Comparison of ENCODE assay signal across 31 mouse cellular contexts in genomic region chr9:62315556-62315955, GRCm38 (mm10). TPM values are rescaled to one million over a fixed set of nuclear protein-coding genes. Genes with fewer than 3 reads are reported as not detected.
DNase-seq lines count a peak whose midpoint lies in the region; ATAC-seq and TF ChIP-seq lines count a peak whose summit lies in the region.
"Had no signal": no experiment of that assay in that cellular context is flagged by ENCODE, and none has a peak within 500 bp of the region (broad histone marks: within the 10 kb centered on the region; RNA-seq: fewer than 3 reads in every experiment).

No protein-coding gene starts in this region.

- DNase-seq in kidney, adult 9 months: peak; percentile 44
- DNase-seq in kidney, postnatal 25 days: no peak
- DNase-seq in lung, postnatal 25 days (ENCODE audit: low spot score): peak; percentile 31
- DNase-seq in lung, postnatal 10 days: no peak
- DNase-seq in layer of hippocampus, adult 2 months (ENCODE audit: low spot score in 2 of 2): peak; percentile 22 to 62
- DNase-seq in layer of hippocampus, postnatal 36 days: peak; percentile 38 to 50
- DNase-seq: adrenal gland, adult 2 months; cerebellum, adult 9-10 months; heart, adult 18-20 months; heart, postnatal 4 days; liver, embryonic 13.5 days; right cerebral cortex, postnatal 4 days; thymus, postnatal 14 days had no signal

- no peak overlapping the region for H3K9ac ChIP-seq in midbrain, embryonic 15.5 days
- H3K9ac ChIP-seq: embryonic facial prominence, embryonic 12.5 days; forebrain, embryonic 13.5 days; hindbrain, embryonic 15.5 days; intestine, embryonic 15.5 days; limb, embryonic 13.5 days; liver, embryonic 13.5 days; lung, embryonic 15.5 days; neural tube, embryonic 15.5 days had no signal

- no peaks in the 10 kb centered on the region for H3K36me3 ChIP-seq in midbrain, embryonic 15.5 days (replicated peaks)
- H3K36me3 ChIP-seq: embryonic facial prominence, embryonic 12.5 days; hindbrain, embryonic 15.5 days; intestine, embryonic 15.5 days; limb, embryonic 13.5 days; liver, embryonic 13.5 days; lung, embryonic 15.5 days; neural tube, embryonic 15.5 days had no signal

- TF ChIP-seq CTCF in layer of hippocampus, adult 2 months (conservative IDR thresholded peaks at IDR 0.05): no peak

- H3K27me3 ChIP-seq in midbrain, embryonic 15.5 days (replicated peaks): no peaks in the 10 kb centered on the region
- H3K27me3 ChIP-seq: embryonic facial prominence, embryonic 12.5 days; forebrain, embryonic 13.5 days; hindbrain, embryonic 15.5 days; intestine, embryonic 15.5 days; limb, embryonic 13.5 days; liver, embryonic 13.5 days; lung, embryonic 15.5 days; neural tube, embryonic 15.5 days had no signal

- no peaks in the 10 kb centered on the region for H3K9me3 ChIP-seq in midbrain, embryonic 15.5 days
- H3K9me3 ChIP-seq: embryonic facial prominence, embryonic 12.5 days; hindbrain, embryonic 15.5 days; intestine, embryonic 15.5 days; limb, embryonic 13.5 days; lung, embryonic 15.5 days; neural tube, embryonic 15.5 days had no signal

- no peak overlapping the region for H3K4me3 ChIP-seq in layer of hippocampus, adult 2 months
- no peak overlapping the region for H3K4me3 ChIP-seq in midbrain, embryonic 15.5 days
- H3K4me3 ChIP-seq: embryonic facial prominence, embryonic 12.5 days; erythroblast, embryonic 14.5 days; forebrain, embryonic 13.5 days; hindbrain, embryonic 15.5 days; intestine, embryonic 15.5 days; limb, embryonic 13.5 days; liver, embryonic 13.5 days; lung, embryonic 15.5 days; neural tube, embryonic 15.5 days had no signal

- no peaks in the 10 kb centered on the region for H3K4me1 ChIP-seq in midbrain, embryonic 15.5 days
- H3K4me1 ChIP-seq: embryonic facial prominence, embryonic 12.5 days; forebrain, embryonic 13.5 days; hindbrain, embryonic 15.5 days; intestine, embryonic 15.5 days; limb, embryonic 13.5 days; liver, embryonic 13.5 days; lung, embryonic 15.5 days; neural tube, embryonic 15.5 days had no signal

- H3K4me2 ChIP-seq in midbrain, embryonic 15.5 days: no peak overlapping the region
- H3K4me2 ChIP-seq: embryonic facial prominence, embryonic 12.5 days; forebrain, embryonic 13.5 days; hindbrain, embryonic 15.5 days; intestine, embryonic 15.5 days; limb, embryonic 13.5 days; liver, embryonic 13.5 days; lung, embryonic 15.5 days; neural tube, embryonic 15.5 days had no signal

- 92% methylated on average over 6 of the region's 6 CpGs for WGBS in midbrain, embryonic 15.5 days

- no peak for ATAC-seq in midbrain, embryonic 15.5 days (replicated peaks)
- ATAC-seq: forebrain, embryonic 13.5 days; intestine, embryonic 15.5 days; midbrain, embryonic 16.5 days had no signal

- peak overlapping the region; percentile 93 for H3K27ac ChIP-seq in layer of hippocampus, adult 2 months
- no peak overlapping the region for H3K27ac ChIP-seq in midbrain, embryonic 15.5 days
- H3K27ac ChIP-seq: embryonic facial prominence, embryonic 12.5 days; forebrain, embryonic 13.5 days; hindbrain, embryonic 15.5 days; intestine, embryonic 15.5 days; limb, embryonic 13.5 days; liver, embryonic 13.5 days; lung, embryonic 15.5 days; neural tube, embryonic 15.5 days; stomach, postnatal 0 days had no signal

RNA-seq across cellular contexts. Expression of gene Anp32a, which starts 25.5 kb away (rescaled TPM):
- 100 to 1,000 TPM; 350 to 351 TPM for total RNA-seq in layer of hippocampus, adult 2 months (2021)
- 100 to 1,000 TPM; 334 to 351 TPM for total RNA-seq in layer of hippocampus, postnatal 36 days (2021)
- polyA plus RNA-seq in midbrain, embryonic 15.5 days (2015; fragmentation: Nextera tagmentation; extraction: Ambion mirVana): 103 and 107 TPM in 2 replicates

RNA-seq across cellular contexts. Expression of gene Spesp1, which starts 33.5 kb away (rescaled TPM):
- under 1 TPM; 0.22 to 0.31 TPM for total RNA-seq in layer of hippocampus, adult 2 months (2021)
- total RNA-seq in layer of hippocampus, postnatal 36 days (2021): under 1 TPM; 0.30 to 0.35 TPM
- polyA plus RNA-seq in midbrain, embryonic 15.5 days (2015; fragmentation: Nextera tagmentation; extraction: Ambion mirVana): not detected in 2 replicates
- total RNA-seq: adrenal gland, adult 2 months; common myeloid progenitor, adult 5-6 weeks; gastrocnemius, adult 8-10 months; heart, adult 18-20 months; heart, postnatal 4 days; left cerebral cortex, adult 18-20 months; megakaryocyte-erythroid progenitor cell, adult 5-6 weeks had no signal
- polyA plus RNA-seq: adrenal gland, adult 2 months; C2C12; embryonic facial prominence, embryonic 12.5 days; erythroblast, embryonic 14.5 days; forebrain, embryonic 13.5 days; heart, embryonic 14.5 days; hindbrain, embryonic 15.5 days; intestine, embryonic 15.5 days; kidney, embryonic 16.5 days; limb, embryonic 13.5 days; liver, embryonic 13.5 days; lung, embryonic 15.5 days; midbrain, embryonic 16.5 days; neural tube, embryonic 15.5 days; stomach, postnatal 0 days had no signal

Comparison
In these comparisons a context has a peak if more than half of its experiments do, and no peak if none do; other contexts are left out.
1. DNase-seq: peak in kidney, adult 9 months (single experiment), lung, postnatal 25 days (single experiment), layer of hippocampus, adult 2 months (2 of 2) and layer of hippocampus, postnatal 36 days (2 of 2); none in kidney, postnatal 25 days (0 of 2) and lung, postnatal 10 days (single experiment).